In genomic region chr12:16533331-16533828, GRCm38 (mm10) we compare ENCODE assay signal across 9 mouse cellular contexts.
DNase-seq lines count a peak whose midpoint lies in the region; TF ChIP-seq lines count a peak whose summit lies in the region.
"Had no signal": no experiment of that assay in that cellular context is flagged by ENCODE, and none has a peak within 500 bp of the region (broad histone marks: within the 10 kb centered on the region; RNA-seq: fewer than 3 reads in every experiment).

No protein-coding gene starts in this region.

- no peak overlapping the region for H3K27ac ChIP-seq in ES-E14 (ENCODE audit: insufficient read depth, low read depth, low read length, poor library complexity, severe bottlenecking)
- peak overlapping the region; percentile 79 for H3K27ac ChIP-seq in hindbrain, embryonic 10.5 days
- H3K27ac ChIP-seq: liver, embryonic 15.5 days had no signal

- H3K36me3 ChIP-seq in ES-E14 (ENCODE audit: control insufficient read depth, insufficient read depth, low read length, poor library complexity, severe bottlenecking), result peaks cover 15% of the 10 kb centered on the region; the same call in 1 of the 2 replicates
- peaks cover 17% of the 10 kb centered on the region for H3K36me3 ChIP-seq in hindbrain, embryonic 10.5 days

- H3K4me3 ChIP-seq in ES-E14 (ENCODE audit: insufficient read depth in 1 of 2, low read depth in 1 of 2, low read length in 2 of 2, poor library complexity in 1 of 2, severe bottlenecking in 1 of 2), result no peak overlapping the region
- no peak overlapping the region for H3K4me3 ChIP-seq in hindbrain, embryonic 10.5 days
- H3K4me3 ChIP-seq: liver, embryonic 15.5 days had no signal

- WGBS in hindbrain, embryonic 10.5 days, result 23% methylated on average over 4 of the region's 4 CpGs

- no peak overlapping the region for H3K9ac ChIP-seq in ES-E14 (ENCODE audit: insufficient read depth, low read depth, low read length, poor library complexity, severe bottlenecking)
- H3K9ac ChIP-seq: liver, embryonic 15.5 days had no signal

- in situ Hi-C loops in ES-E14 (cut with MboI; ENCODE audit: low sequenced_read_pairs in 2 of 2, unreplicated experiment in 2 of 2), result no loop called here

- H3K4me1 ChIP-seq in ES-E14 (ENCODE audit: control insufficient read depth in 2 of 2, insufficient read depth in 2 of 2, low read length in 2 of 2, poor library complexity in 1 of 2), result no peaks in the 10 kb centered on the region; a peak in 1 of 4 replicates
- H3K4me1 ChIP-seq in hindbrain, embryonic 10.5 days (replicated peaks), result peaks cover 12% of the 10 kb centered on the region
- H3K4me1 ChIP-seq: liver, embryonic 15.5 days had no signal

- DNase-seq in ES-E14 (ENCODE audit: low read depth, low spot score), result no peak
- DNase-seq in cerebellum, adult 18-20 months, result peak; percentile 63 to 67
- DNase-seq in forelimb bud, embryonic 11.5 days (ENCODE audit: low read depth, low spot score), result peak; percentile 76
- DNase-seq in hindbrain, embryonic 10.5 days (ENCODE audit: low spot score), result peak; percentile 89
- DNase-seq in layer of hippocampus, adult 9-11 months, result peak; percentile 86
- peak; percentile 65 for DNase-seq in lung, postnatal 25 days (ENCODE audit: low spot score)
- peak; percentile 93 for DNase-seq in retina, postnatal 1 day
- peak; percentile 50 to 51 for DNase-seq in thymus, postnatal 36 days

- H3K9me3 ChIP-seq in ES-E14 (ENCODE audit: control insufficient read depth, insufficient read depth, low read depth, low read length), result no peaks in the 10 kb centered on the region
- H3K9me3 ChIP-seq in hindbrain, embryonic 10.5 days, result no peaks in the 10 kb centered on the region
- H3K9me3 ChIP-seq: liver, embryonic 15.5 days had no signal

- no peaks in the 10 kb centered on the region for H3K27me3 ChIP-seq in hindbrain, embryonic 10.5 days (ENCODE audit: insufficient read depth, poor library complexity, severe bottlenecking)
- H3K27me3 ChIP-seq: liver, embryonic 15.5 days had no signal

TF ChIP-seq in ES-E14, 5 proteins besides CTCF, POLR2A, EP300 and RAD21:
- TF ChIP-seq ZC3H11A (IDR thresholded peaks at IDR 0.05; ENCODE audit: borderline replicate concordance, low read depth, low read length) (peak; percentile 45; the same call in 1 of the 2 replicates), HCFC1 (IDR thresholded peaks at IDR 0.05; ENCODE audit: borderline replicate concordance, insufficient read depth, low read length) (no peak)
